Mouse (Mus musculus): ENCODE measurements around the gene Xrcc1. TPM values are rescaled to one million over a fixed set of nuclear protein-coding genes. Genes with fewer than 3 reads are reported as not detected.
"Not testable (repeated sequence)": the region's sequence is repeated elsewhere in the genome, so short reads cannot be mapped to it uniquely, and the experiment has no call there.

The Xrcc1 gene
- polyA plus RNA-seq, 1 experiment from 2014 or later, result 132 TPM

- H3K27ac ChIP-seq; H3K9me3 ChIP-seq; H3K4me1 ChIP-seq (replicated peaks); DNase-seq (ENCODE audit: low spot score); H3K4me3 ChIP-seq; H3K27me3 ChIP-seq (ENCODE audit: insufficient read depth, poor library complexity, severe bottlenecking): not testable (repeated sequence)
- peaks cover 75% of the 10 kb centered on the region for H3K36me3 ChIP-seq
- 61% methylated on average over 8 of the region's 8 CpGs for WGBS
Measured at GRCm38 (mm10) chr7:24516319-24516718, 29.8 kb upstream of the Xrcc1 start.

DNA sequence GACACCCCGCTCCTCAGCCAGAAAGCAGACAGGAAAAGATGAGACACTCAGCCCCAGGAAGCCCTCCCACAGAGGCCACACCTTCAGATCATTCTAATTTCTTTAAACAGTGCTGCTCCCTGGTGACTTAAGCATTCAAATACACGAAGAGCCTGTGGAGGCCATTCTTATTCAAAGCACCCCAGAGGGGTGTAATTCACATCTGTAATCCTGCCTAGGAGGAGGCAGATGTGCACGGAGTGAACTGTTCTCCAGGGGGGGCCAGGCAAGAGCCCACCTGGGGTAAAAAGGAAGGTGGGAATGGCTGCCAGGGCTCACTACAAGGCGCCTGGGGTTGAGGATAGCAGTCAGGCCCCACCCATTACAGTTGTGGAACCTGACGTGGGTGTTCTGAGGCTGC is 29.0 kb upstream of the Xrcc1 start:
- 39% methylated on average over 5 of the region's 5 CpGs for WGBS
- peaks cover 67% of the 10 kb centered on the region for H3K36me3 ChIP-seq
- DNase-seq (ENCODE audit: low spot score), result no peak
- H3K27ac ChIP-seq, result no peak overlapping the region
- no peak overlapping the region for H3K4me3 ChIP-seq
- H3K4me1 ChIP-seq (replicated peaks), result no peaks in the 10 kb centered on the region
- H3K9me3 ChIP-seq, result no peaks in the 10 kb centered on the region
- no peaks in the 10 kb centered on the region for H3K27me3 ChIP-seq (ENCODE audit: insufficient read depth, poor library complexity, severe bottlenecking)

- H3K36me3 ChIP-seq, result peaks cover 62% of the 10 kb centered on the region
- WGBS, result 56% methylated on average over 6 of the region's 6 CpGs
- no peaks in the 10 kb centered on the region for H3K27me3 ChIP-seq (ENCODE audit: insufficient read depth, poor library complexity, severe bottlenecking)
- H3K9me3 ChIP-seq, result no peaks in the 10 kb centered on the region
- no peak for DNase-seq (ENCODE audit: low spot score)
- no peaks in the 10 kb centered on the region for H3K4me1 ChIP-seq (replicated peaks)
- no peak overlapping the region for H3K4me3 ChIP-seq
- no peak overlapping the region for H3K27ac ChIP-seq
Measured at GRCm38 (mm10) chr7:24517654-24518053, 28.4 kb upstream of the Xrcc1 start.

DNA sequence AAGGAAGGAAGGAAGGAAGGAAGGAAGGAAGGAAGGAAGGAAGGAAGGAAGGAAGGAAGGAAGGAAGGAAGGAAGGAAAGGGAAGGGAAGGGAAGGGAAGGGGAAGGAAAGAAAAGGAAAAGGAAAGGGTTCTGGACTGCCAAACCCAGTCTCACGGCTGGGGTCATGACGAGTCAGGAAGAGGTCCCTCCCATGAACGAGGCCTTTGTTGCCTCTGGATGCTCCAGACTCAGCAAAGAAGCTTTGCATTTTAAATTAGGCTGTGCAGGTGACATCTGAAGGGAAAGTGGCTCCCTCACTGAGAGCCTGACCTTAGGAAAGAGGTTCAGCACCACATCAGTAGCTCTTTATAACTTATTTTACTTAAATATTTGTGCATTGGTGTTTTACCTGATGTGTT is 27.0 kb upstream of the Xrcc1 start:
- no peak for DNase-seq (ENCODE audit: low spot score)
- Histone ChIP-seq H3K27ac (no peak overlapping the region), H3K9me3 (no peaks in the 10 kb centered on the region), H3K4me1 (replicated peaks) (no peaks in the 10 kb centered on the region), H3K4me3 (no peak overlapping the region), H3K36me3 (peaks cover 48% of the 10 kb centered on the region), H3K27me3 (ENCODE audit: insufficient read depth, poor library complexity, severe bottlenecking) (no peaks in the 10 kb centered on the region)
- 45% methylated on average over 3 of the region's 3 CpGs for WGBS

- not testable (repeated sequence) for H3K4me1 ChIP-seq (replicated peaks); H3K27me3 ChIP-seq (ENCODE audit: insufficient read depth, poor library complexity, severe bottlenecking); H3K27ac ChIP-seq; H3K4me3 ChIP-seq; DNase-seq (ENCODE audit: low spot score); H3K9me3 ChIP-seq
- H3K36me3 ChIP-seq, result peaks cover 39% of the 10 kb centered on the region
- WGBS, result 90% methylated on average over 10 of the region's 10 CpGs
Measured at GRCm38 (mm10) chr7:24520054-24520453, 26.0 kb upstream of the Xrcc1 start.

- WGBS, result 62% methylated on average over 5 of the region's 5 CpGs
- Histone ChIP-seq H3K4me1 (replicated peaks) (no peaks in the 10 kb centered on the region), H3K9me3 (no peaks in the 10 kb centered on the region), H3K27me3 (ENCODE audit: insufficient read depth, poor library complexity, severe bottlenecking) (no peaks in the 10 kb centered on the region), H3K36me3 (peaks cover 11% of the 10 kb centered on the region), H3K4me3 (no peak overlapping the region), H3K27ac (no peak overlapping the region)
- no peak for DNase-seq (ENCODE audit: low spot score)
Measured at GRCm38 (mm10) chr7:24522805-24523204, 23.3 kb upstream of the Xrcc1 start.

GRCm38 (mm10) chr7:24523723-24524122 is 22.4 kb upstream of the Xrcc1 start:
- DNase-seq (ENCODE audit: low spot score), result no peak
- no peaks in the 10 kb centered on the region for H3K27me3 ChIP-seq (ENCODE audit: insufficient read depth, poor library complexity, severe bottlenecking)
- peaks cover 2% of the 10 kb centered on the region for H3K36me3 ChIP-seq
- no peak overlapping the region for H3K4me3 ChIP-seq
- no peaks in the 10 kb centered on the region for H3K4me1 ChIP-seq (replicated peaks)
- WGBS, result 85% methylated on average over 6 of the region's 6 CpGs
- no peaks in the 10 kb centered on the region for H3K9me3 ChIP-seq
- H3K27ac ChIP-seq, result no peak overlapping the region

DNA sequence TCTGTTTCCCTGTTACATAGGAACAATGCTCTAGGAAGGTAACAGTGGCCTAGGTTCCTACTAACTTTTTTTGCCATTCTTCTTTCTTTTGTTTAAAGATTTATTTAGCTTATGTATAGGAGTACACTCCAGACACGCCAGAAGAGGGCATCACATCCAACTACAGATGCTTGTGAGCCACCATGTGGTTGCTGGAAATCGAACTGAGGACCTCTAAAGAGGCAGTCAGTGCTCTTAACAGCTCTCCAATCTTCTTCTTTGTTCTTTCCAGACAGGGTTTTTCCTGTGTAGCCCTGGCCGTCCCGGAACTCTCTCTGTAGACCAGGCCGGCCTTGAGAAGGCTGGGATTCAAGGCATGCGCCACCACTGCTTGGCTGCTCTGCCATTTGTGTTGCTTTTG is 21.1 kb upstream of the Xrcc1 start:
- WGBS, result 80% methylated on average over 6 of the region's 6 CpGs
- H3K4me3 ChIP-seq, result no peak overlapping the region
- peaks cover 9% of the 10 kb centered on the region for H3K4me1 ChIP-seq (replicated peaks)
- DNase-seq (ENCODE audit: low spot score), result no peak
- H3K9me3 ChIP-seq, result no peaks in the 10 kb centered on the region
- H3K27ac ChIP-seq, result no peak overlapping the region
- H3K27me3 ChIP-seq (ENCODE audit: insufficient read depth, poor library complexity, severe bottlenecking), result no peaks in the 10 kb centered on the region
- H3K36me3 ChIP-seq, result no peaks in the 10 kb centered on the region

GRCm38 (mm10) chr7:24525686-24526420 is 20.2 kb upstream of the Xrcc1 start:
- H3K9me3 ChIP-seq, result no peaks in the 10 kb centered on the region
- H3K27ac ChIP-seq, result no peak overlapping the region
- H3K4me3 ChIP-seq, result no peak overlapping the region
- no peaks in the 10 kb centered on the region for H3K27me3 ChIP-seq (ENCODE audit: insufficient read depth, poor library complexity, severe bottlenecking)
- H3K36me3 ChIP-seq, result no peaks in the 10 kb centered on the region
- H3K4me1 ChIP-seq (replicated peaks), result peaks cover 12% of the 10 kb centered on the region
- no peak for DNase-seq (ENCODE audit: low spot score)
- WGBS, result 92% methylated on average over 12 of the region's 12 CpGs

DNA sequence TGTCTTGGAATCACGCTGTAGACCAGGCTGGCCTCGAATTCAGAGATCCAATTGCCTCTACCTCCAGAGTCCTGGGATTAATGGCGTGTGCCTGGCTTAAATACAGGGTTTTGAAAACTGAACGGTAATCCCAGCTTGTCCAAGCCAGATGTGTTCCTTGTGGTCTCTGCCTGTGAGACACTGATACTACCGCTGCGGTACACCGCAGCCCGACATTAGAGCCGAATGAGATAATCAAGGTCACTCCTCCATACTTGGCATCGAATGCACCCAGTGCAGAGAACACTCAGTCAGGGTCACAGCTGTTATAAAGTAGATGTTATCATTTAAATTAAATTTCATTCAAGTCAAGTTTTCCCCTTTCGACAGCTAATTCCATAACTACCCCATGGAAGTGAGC is 17.2 kb upstream of the Xrcc1 start:
- Histone ChIP-seq H3K36me3 (peaks cover 10% of the 10 kb centered on the region), H3K27ac (no peak overlapping the region), H3K27me3 (ENCODE audit: insufficient read depth, poor library complexity, severe bottlenecking) (peaks cover 20% of the 10 kb centered on the region), H3K4me3 (no peak overlapping the region), H3K9me3 (no peaks in the 10 kb centered on the region), H3K4me1 (replicated peaks) (peaks cover 38% of the 10 kb centered on the region)
- no peak for DNase-seq (ENCODE audit: low spot score)
- WGBS, result 94% methylated on average over 11 of the region's 11 CpGs

DNA sequence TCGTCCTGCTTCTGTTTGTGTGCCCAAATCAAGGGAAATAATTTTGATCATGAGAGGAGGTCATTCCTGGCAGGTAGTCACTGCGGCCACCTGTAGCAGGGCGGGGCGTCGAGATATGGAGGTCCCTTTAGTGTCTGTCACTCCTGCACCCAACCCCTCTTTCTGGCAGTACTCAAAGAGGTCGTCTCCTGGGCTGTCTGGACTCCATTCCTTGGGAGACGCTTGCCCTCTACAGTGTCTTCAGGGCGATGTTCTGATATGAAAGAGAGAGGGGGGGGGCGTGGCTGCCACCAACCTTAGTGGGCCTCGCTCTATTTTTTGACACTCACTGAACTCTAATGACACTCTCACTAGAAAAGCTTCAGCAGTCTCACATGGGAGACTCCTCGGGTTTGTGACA is 16.5 kb upstream of the Xrcc1 start:
- WGBS, result 59% methylated on average over 11 of the region's 11 CpGs
- peaks cover 43% of the 10 kb centered on the region for H3K4me1 ChIP-seq (replicated peaks)
- no peaks in the 10 kb centered on the region for H3K9me3 ChIP-seq
- peak overlapping the region; percentile 67 for H3K4me3 ChIP-seq
- H3K27ac ChIP-seq, result peak overlapping the region; percentile 90
- H3K36me3 ChIP-seq, result peaks cover 18% of the 10 kb centered on the region
- no peak for DNase-seq (ENCODE audit: low spot score)
- H3K27me3 ChIP-seq (ENCODE audit: insufficient read depth, poor library complexity, severe bottlenecking), result peaks cover 27% of the 10 kb centered on the region

DNA sequence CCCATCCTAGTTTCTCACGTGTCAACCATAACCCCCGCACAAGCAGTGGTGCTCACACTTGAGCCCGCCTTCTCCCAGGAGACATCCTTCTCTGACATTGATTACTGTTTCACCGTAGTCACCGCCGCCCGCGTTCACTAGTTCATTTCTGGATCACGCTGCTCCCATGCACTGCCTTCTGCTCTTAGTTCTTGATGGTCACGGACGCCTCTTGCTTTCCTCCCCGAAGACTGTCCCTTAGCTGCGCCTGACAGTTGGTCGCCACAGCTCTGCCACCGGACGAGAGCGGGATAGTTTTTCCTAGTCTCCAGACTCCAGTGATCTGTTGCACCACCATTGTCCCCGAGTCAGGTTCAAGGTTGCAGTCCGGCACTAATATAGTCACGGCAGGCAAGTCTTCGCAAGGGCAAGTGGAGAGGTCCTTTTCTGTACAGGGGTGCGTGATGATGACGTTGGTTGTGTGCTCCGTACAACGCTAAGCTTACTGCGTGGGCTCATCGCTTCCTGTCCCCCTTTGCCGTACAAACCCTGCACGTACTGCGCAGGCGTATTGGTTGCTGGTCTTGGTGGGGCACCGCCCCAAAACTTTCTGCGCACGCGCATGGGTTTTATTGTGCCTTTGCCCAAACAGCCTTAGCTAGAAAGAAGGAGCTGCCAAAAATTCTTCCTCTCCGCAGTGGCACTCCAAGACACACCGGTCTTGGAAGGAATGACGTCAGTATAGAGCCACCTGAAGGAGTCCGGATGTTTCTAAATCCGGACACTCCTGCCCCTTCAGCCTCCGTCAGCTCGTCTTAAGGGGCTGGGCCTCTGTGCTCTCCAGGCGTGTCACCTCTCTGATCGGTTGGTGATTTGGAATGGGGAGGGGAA is 15.8 kb upstream of the Xrcc1 start, which contains the start of gene Irgq:
Gene Irgq, plus strand, starts transcription at position 628 of the 870 bp plus-strand sequence.
- Histone ChIP-seq H3K36me3 (peaks cover 25% of the 10 kb centered on the region), H3K4me3 (peak within 1 kb of the TSS; percentile 67), H3K27ac (peak within 1 kb of the TSS; percentile 90), H3K9me3 (no peaks in the 10 kb centered on the region), H3K4me1 (replicated peaks) (peaks cover 43% of the 10 kb centered on the region), H3K27me3 (ENCODE audit: insufficient read depth, poor library complexity, severe bottlenecking) (peaks cover 35% of the 10 kb centered on the region)
- 1% methylated on average over 44 of the region's 44 CpGs for WGBS
- DNase-seq (ENCODE audit: low spot score), result peak; percentile 98

Measured in hindbrain, embryonic 10.5 days (tissue).